Mouse (Mus musculus): ENCODE measurements around the gene Focad. TPM values are rescaled to one million over a fixed set of nuclear protein-coding genes. Genes with fewer than 3 reads are reported as not detected.

Focad gene
- 9.9 and 10.2 TPM in 2 replicates for polyA plus RNA-seq (2015; fragmentation: Nextera tagmentation; extraction: Ambion mirVana)

DNA sequence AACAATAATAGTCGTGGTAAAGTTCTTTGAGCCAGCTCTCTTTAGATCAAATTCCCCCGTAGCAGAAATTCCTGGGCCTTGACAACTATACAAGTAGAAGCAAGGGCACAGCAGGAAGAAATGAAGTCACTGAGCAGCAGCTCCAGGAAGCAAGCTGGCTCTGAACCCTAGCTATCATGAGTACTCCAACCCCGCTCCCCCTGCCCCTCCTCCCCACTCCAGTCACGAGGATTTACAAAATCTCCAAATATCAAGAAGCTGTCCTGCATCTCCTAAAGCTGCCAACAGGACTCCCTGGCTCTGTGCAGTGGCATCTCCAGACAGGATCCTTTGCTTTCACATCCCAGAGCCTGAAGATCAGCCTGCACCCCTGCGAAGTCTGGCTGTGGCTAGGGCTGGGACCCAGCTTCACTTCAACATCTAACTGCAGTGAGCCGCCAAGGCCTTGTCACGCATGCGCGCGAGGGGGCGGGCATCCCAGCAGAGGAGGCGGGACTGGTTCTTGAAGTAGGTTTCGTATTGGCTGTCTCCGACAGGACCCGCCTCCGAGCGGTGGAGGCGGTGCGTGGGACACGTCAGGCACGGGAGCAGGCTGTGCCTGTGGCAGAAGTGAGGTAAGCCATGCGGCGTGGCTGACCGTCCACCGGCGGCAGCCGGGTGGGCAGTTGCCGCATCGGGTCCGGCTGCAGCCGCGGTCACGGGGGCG is at the start of gene Focad:
TSS of gene Focad (plus strand) at position 568 of the 706 bp plus-strand sequence.
- peak; percentile 98 for DNase-seq (ENCODE audit: low spot score)
- Histone ChIP-seq H3K27ac (peak within 1 kb of the TSS; percentile 51), H3K9ac (ENCODE audit: low read depth, low read length) (peak within 1 kb of the TSS; percentile 69), H3K4me1 (replicated peaks; ENCODE audit: insufficient read depth, low read length) (peaks cover 4% of the 10 kb centered on the region), H3K4me2 (ENCODE audit: low read length) (peak within 1 kb of the TSS; percentile 92), H3K36me3 (ENCODE audit: insufficient read depth, low read length) (no peaks in the 10 kb centered on the region), H3K9me3 (replicated peaks; ENCODE audit: low read length) (no peaks in the 10 kb centered on the region), H3K4me3 (replicated peaks; ENCODE audit: low read depth, low read length) (peak within 1 kb of the TSS; percentile 70), H3K27me3 (ENCODE audit: insufficient read depth, low read length) (no peaks in the 10 kb centered on the region)
- under 1% methylated on average over 34 of the region's 34 CpGs for WGBS
- ATAC-seq (replicated peaks; ENCODE audit: low FRiP score, low read depth), result peak; percentile 100
- no peak; the same call in none of the 2 replicates for TF ChIP-seq CTCF (IDR thresholded peaks at IDR 0.05; ENCODE audit: low read depth)

DNA sequence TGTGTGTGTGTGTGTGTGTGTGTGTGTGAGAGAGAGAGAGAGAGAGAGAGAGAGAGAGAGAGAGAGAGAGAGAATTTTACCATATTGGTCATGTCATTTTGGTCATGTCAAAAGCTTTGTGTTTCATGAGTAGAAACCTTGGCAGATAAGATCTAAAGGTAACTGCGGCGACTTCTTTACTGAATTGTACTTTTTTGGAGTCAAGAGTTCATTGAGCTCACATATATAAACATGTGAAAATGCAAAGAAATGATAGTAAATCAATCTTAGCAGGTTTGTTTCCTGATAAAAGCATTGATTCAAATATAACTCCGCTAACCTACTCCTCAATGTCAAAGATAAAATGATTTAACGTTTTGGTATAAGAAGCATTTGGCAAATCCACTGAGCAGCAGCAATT is 49.3 kb upstream of the Focad start:
- no peak for TF ChIP-seq CTCF (IDR thresholded peaks at IDR 0.05; ENCODE audit: low read depth)
- WGBS, result 53% methylated on average over 4 of the region's 4 CpGs
- Histone ChIP-seq H3K9ac (ENCODE audit: low read depth, low read length) (no peak overlapping the region), H3K4me1 (replicated peaks; ENCODE audit: insufficient read depth, low read length) (no peaks in the 10 kb centered on the region), H3K4me3 (replicated peaks; ENCODE audit: low read depth, low read length) (no peak overlapping the region), H3K4me2 (ENCODE audit: low read length) (no peak overlapping the region), H3K27ac (no peak overlapping the region), H3K36me3 (ENCODE audit: insufficient read depth, low read length) (no peaks in the 10 kb centered on the region), H3K27me3 (ENCODE audit: insufficient read depth, low read length) (no peaks in the 10 kb centered on the region), H3K9me3 (replicated peaks; ENCODE audit: low read length) (no peaks in the 10 kb centered on the region)
- DNase-seq (ENCODE audit: low spot score) (no peak), ATAC-seq (replicated peaks; ENCODE audit: low FRiP score, low read depth) (no peak)

DNA sequence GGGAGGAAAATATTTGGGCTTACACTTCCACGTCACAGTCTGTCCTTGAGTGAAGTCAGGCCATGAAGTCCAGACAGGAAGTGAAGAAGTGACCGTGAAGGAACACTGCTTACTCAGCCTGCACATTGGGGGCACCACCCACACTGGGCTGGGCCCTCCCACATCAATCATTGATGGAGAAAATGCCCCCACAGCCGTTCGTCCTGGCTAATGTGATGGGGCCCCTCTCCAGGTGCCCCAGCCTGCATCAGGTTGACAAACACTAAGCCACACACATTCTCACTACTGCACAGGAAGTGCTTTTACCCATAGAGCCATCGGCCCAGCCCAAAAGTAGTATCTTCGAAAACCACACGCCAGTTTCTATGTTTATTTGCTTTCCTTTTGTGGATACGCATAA is 48.1 kb upstream of the Focad start:
- DNase-seq (ENCODE audit: low spot score) (no peak), ATAC-seq (replicated peaks; ENCODE audit: low FRiP score, low read depth) (no peak)
- Histone ChIP-seq H3K27me3 (ENCODE audit: insufficient read depth, low read length) (no peaks in the 10 kb centered on the region), H3K4me1 (replicated peaks; ENCODE audit: insufficient read depth, low read length) (no peaks in the 10 kb centered on the region), H3K27ac (no peak overlapping the region), H3K36me3 (ENCODE audit: insufficient read depth, low read length) (no peaks in the 10 kb centered on the region), H3K9me3 (replicated peaks; ENCODE audit: low read length) (no peaks in the 10 kb centered on the region), H3K4me3 (replicated peaks; ENCODE audit: low read depth, low read length) (no peak overlapping the region), H3K9ac (ENCODE audit: low read depth, low read length) (no peak overlapping the region), H3K4me2 (ENCODE audit: low read length) (no peak overlapping the region)
- no peak for TF ChIP-seq CTCF (IDR thresholded peaks at IDR 0.05; ENCODE audit: low read depth)
- WGBS, result 51% methylated on average over 8 of the region's 8 CpGs

GRCm38 (mm10) chr4:88075388-88075787 is 19.0 kb upstream of the Focad start:
- Histone ChIP-seq H3K9ac (ENCODE audit: low read depth, low read length) (no peak overlapping the region), H3K27ac (no peak overlapping the region), H3K4me2 (ENCODE audit: low read length) (no peak overlapping the region), H3K27me3 (ENCODE audit: insufficient read depth, low read length) (no peaks in the 10 kb centered on the region), H3K4me3 (replicated peaks; ENCODE audit: low read depth, low read length) (no peak overlapping the region), H3K4me1 (replicated peaks; ENCODE audit: insufficient read depth, low read length) (no peaks in the 10 kb centered on the region), H3K9me3 (replicated peaks; ENCODE audit: low read length) (no peaks in the 10 kb centered on the region), H3K36me3 (ENCODE audit: insufficient read depth, low read length) (no peaks in the 10 kb centered on the region)
- 72% methylated on average over 2 of the region's 2 CpGs for WGBS
- no peak for DNase-seq (ENCODE audit: low spot score)
- no peak for TF ChIP-seq CTCF (IDR thresholded peaks at IDR 0.05; ENCODE audit: low read depth)
- no peak for ATAC-seq (replicated peaks; ENCODE audit: low FRiP score, low read depth)

DNA sequence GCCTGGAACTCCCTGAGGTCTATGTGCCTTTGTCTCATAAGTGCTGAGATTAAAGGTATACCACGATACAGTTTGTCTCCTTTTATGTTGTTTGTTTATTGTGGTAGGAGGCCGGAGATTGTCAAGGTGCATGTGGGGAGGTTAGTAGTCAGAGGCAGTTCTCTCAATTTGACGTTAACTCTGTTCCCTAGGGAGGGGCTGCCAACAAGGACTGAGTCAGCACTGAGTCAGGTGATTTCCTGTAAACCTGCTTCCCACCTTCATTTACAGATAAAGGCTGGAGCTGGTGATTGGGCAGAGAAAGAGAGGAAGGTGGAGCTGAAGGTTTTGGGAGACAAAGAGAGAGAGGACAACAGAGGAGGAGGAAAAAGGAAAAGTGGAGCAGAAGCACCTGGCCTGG is 15.4 kb upstream of the Focad start:
- Histone ChIP-seq H3K9ac (ENCODE audit: low read depth, low read length) (no peak overlapping the region), H3K4me3 (replicated peaks; ENCODE audit: low read depth, low read length) (no peak overlapping the region), H3K27ac (no peak overlapping the region), H3K9me3 (replicated peaks; ENCODE audit: low read length) (no peaks in the 10 kb centered on the region), H3K4me1 (replicated peaks; ENCODE audit: insufficient read depth, low read length) (no peaks in the 10 kb centered on the region), H3K36me3 (ENCODE audit: insufficient read depth, low read length) (no peaks in the 10 kb centered on the region), H3K27me3 (ENCODE audit: insufficient read depth, low read length) (no peaks in the 10 kb centered on the region), H3K4me2 (ENCODE audit: low read length) (no peak overlapping the region)
- TF ChIP-seq CTCF (IDR thresholded peaks at IDR 0.05; ENCODE audit: low read depth), result no peak
- ATAC-seq (replicated peaks; ENCODE audit: low FRiP score, low read depth), result no peak
- 58% methylated on average over 3 of the region's 3 CpGs for WGBS
- DNase-seq (ENCODE audit: low spot score), result no peak

- no peak for ATAC-seq (replicated peaks; ENCODE audit: low FRiP score, low read depth)
- H3K36me3 ChIP-seq (ENCODE audit: insufficient read depth, low read length), result no peaks in the 10 kb centered on the region
- no peaks in the 10 kb centered on the region for H3K4me1 ChIP-seq (replicated peaks; ENCODE audit: insufficient read depth, low read length)
- no peak for TF ChIP-seq CTCF (IDR thresholded peaks at IDR 0.05; ENCODE audit: low read depth)
- H3K9me3 ChIP-seq (replicated peaks; ENCODE audit: low read length), result no peaks in the 10 kb centered on the region
- H3K9ac ChIP-seq (ENCODE audit: low read depth, low read length), result no peak overlapping the region
- no peak for DNase-seq (ENCODE audit: low spot score)
- no peak overlapping the region for H3K4me3 ChIP-seq (replicated peaks; ENCODE audit: low read depth, low read length)
- 62% methylated on average over 5 of the region's 5 CpGs for WGBS
- H3K27ac ChIP-seq, result no peak overlapping the region
- no peaks in the 10 kb centered on the region for H3K27me3 ChIP-seq (ENCODE audit: insufficient read depth, low read length)
- no peak overlapping the region for H3K4me2 ChIP-seq (ENCODE audit: low read length)
Measured at GRCm38 (mm10) chr4:88081417-88081816, 13.0 kb upstream of the Focad start.

- no peaks in the 10 kb centered on the region for H3K36me3 ChIP-seq (ENCODE audit: insufficient read depth, low read length)
Measured at GRCm38 (mm10) chr4:88081885-88082284, 12.5 kb upstream of the Focad start.

More at GRCm38 (mm10) chr4:88081885-88082284, 12.5 kb upstream of the Focad start:
- Histone ChIP-seq H3K4me3 (replicated peaks; ENCODE audit: low read depth, low read length) (no peak overlapping the region), H3K27ac (no peak overlapping the region), H3K27me3 (ENCODE audit: insufficient read depth, low read length) (no peaks in the 10 kb centered on the region), H3K9me3 (replicated peaks; ENCODE audit: low read length) (no peaks in the 10 kb centered on the region), H3K4me1 (replicated peaks; ENCODE audit: insufficient read depth, low read length) (no peaks in the 10 kb centered on the region), H3K4me2 (ENCODE audit: low read length) (no peak overlapping the region), H3K9ac (ENCODE audit: low read depth, low read length) (no peak overlapping the region)
- DNase-seq (ENCODE audit: low spot score) (no peak), ATAC-seq (replicated peaks; ENCODE audit: low FRiP score, low read depth) (no peak)
- no peak for TF ChIP-seq CTCF (IDR thresholded peaks at IDR 0.05; ENCODE audit: low read depth)
- 89% methylated on average over 3 of the region's 3 CpGs for WGBS

All from kidney, postnatal 0 days (tissue).